Mouse (Mus musculus) kidney, postnatal 25 days (tissue): Measurements from ENCODE around the gene Vmn1r217.
"Not testable (repeated sequence)": the region's sequence is repeated elsewhere in the genome, so short reads cannot be mapped to it uniquely, and the experiment has no call there.

ENCODE experiments used
- DNase-seq, 2 experiments: peaks; one replicate each; pipeline ENCODE4 v3.0.0; 2021; ENCODE audit warnings: mixed read lengths in 2 of 2

The Vmn1r217 gene

GRCm38 (mm10) chr13:23118126-23118525, at the start of gene Vmn1r217:
Gene Vmn1r217 (minus strand): TSS chr13:23118226.
- DNase-seq = not testable (repeated sequence)

- not testable (repeated sequence) for DNase-seq
Measured at GRCm38 (mm10) chr13:23166471-23166870, 48.4 kb upstream of the Vmn1r217 start.

GRCm38 (mm10) chr13:23159012-23159411, 41.0 kb upstream of the Vmn1r217 start, which contains the start of gene Vmn1r219:
Gene Vmn1r219 (plus strand): TSS chr13:23159312.
- no peak for DNase-seq

GRCm38 (mm10) chr13:23157848-23158247, 39.8 kb upstream of the Vmn1r217 start:
- DNase-seq = peak; percentile 53 to 58

GRCm38 (mm10) chr13:23138880-23139279, 20.9 kb upstream of the Vmn1r217 start:
- no peak for DNase-seq

GRCm38 (mm10) chr13:23133501-23133900, 15.5 kb upstream of the Vmn1r217 start:
- DNase-seq = no peak

GRCm38 (mm10) chr13:23133099-23133498, 15.1 kb upstream of the Vmn1r217 start, which contains the start of gene Vmn1r218:
Gene Vmn1r218 (plus strand): TSS chr13:23133155.
- DNase-seq = no peak

- no peak for DNase-seq
Measured at GRCm38 (mm10) chr13:23120611-23121010, 2.6 kb upstream of the Vmn1r217 start.

GRCm38 (mm10) chr13:23094386-23094785, 23.6 kb downstream of the Vmn1r217 start:
- no peak for DNase-seq

- DNase-seq = no peak
Measured at GRCm38 (mm10) chr13:23069312-23069711, 48.7 kb downstream of the Vmn1r217 start.

GRCm38 (mm10) chr13:23067725-23068124, 50.3 kb downstream of the Vmn1r217 start, which contains the start of gene Vmn1r215:
Gene Vmn1r215 (plus strand): TSS chr13:23068025.
- no peak for DNase-seq

- no peak for DNase-seq
Measured at GRCm38 (mm10) chr13:23057778-23058177, 60.2 kb downstream of the Vmn1r217 start.
